ENCODE assay signal across 18 mouse cellular contexts in the genomic region with DNA sequence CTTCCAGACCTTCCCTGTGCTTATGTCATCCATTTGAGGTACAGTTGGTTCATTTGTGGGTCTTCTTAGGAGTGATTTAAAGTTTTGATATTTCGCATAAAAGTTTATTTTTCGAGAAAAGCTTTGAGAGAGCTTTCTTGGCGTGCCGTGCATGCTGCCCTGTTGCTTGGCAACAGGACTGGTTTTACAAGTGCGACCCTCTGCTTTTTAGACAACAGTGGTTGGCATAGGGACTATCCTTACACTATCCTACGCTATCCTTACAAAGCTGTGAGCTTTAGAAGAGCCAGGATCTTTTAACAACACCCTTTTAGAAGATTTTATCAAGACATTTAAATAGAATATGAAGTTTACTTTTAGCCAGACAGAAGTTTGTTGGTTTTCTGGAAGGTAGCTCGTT. TPM values are rescaled to one million over a fixed set of nuclear protein-coding genes. Genes with fewer than 3 reads are reported as not detected.
DNase-seq lines count a peak whose midpoint lies in the region; ATAC-seq and TF ChIP-seq lines count a peak whose summit lies in the region.
"Had no signal": no experiment of that assay in that cellular context is flagged by ENCODE, and none has a peak within 500 bp of the region (broad histone marks: within the 10 kb centered on the region; RNA-seq: fewer than 3 reads in every experiment).

No protein-coding gene starts in this region.

- ATAC-seq in embryonic facial prominence, embryonic 14.5 days (ENCODE audit: low read depth): peak; percentile 47; the same call in 1 of the 2 replicates
- ATAC-seq in kidney, embryonic 15.5 days (replicated peaks; ENCODE audit: low FRiP score): no peak
- no peak for ATAC-seq in kidney, embryonic 14.5 days (ENCODE audit: low FRiP score, low TSS enrichment)
- no peak for ATAC-seq in midbrain, postnatal 0 days (ENCODE audit: low FRiP score)
- ATAC-seq in midbrain, embryonic 13.5 days: no peak
- ATAC-seq: forebrain, embryonic 14.5 days had no signal

- no peak overlapping the region for H3K4me3 ChIP-seq in embryonic facial prominence, embryonic 14.5 days (ENCODE audit: low read depth, low read length)
- H3K4me3 ChIP-seq in embryonic facial prominence, embryonic 10.5 days: no peak overlapping the region
- H3K4me3 ChIP-seq in kidney, embryonic 15.5 days (replicated peaks): no peak overlapping the region
- H3K4me3 ChIP-seq in kidney, embryonic 14.5 days (ENCODE audit: low read length): no peak overlapping the region
- no peak overlapping the region for H3K4me3 ChIP-seq in midbrain, postnatal 0 days (ENCODE audit: low read depth, low read length)
- no peak overlapping the region for H3K4me3 ChIP-seq in midbrain, embryonic 13.5 days (replicated peaks)
- H3K4me3 ChIP-seq: embryonic facial prominence, embryonic 13.5 days; gastrocnemius, adult 2 months; hindbrain, embryonic 12.5 days; hindbrain, embryonic 15.5 days had no signal

- 79% methylated on average over 7 of the region's 7 CpGs for whole genome bisulfite sequencing in embryonic facial prominence, embryonic 14.5 days
- WGBS in embryonic facial prominence, embryonic 10.5 days: 88% methylated on average over 7 of the region's 7 CpGs
- 85% methylated on average over 7 of the region's 7 CpGs for WGBS in kidney, embryonic 15.5 days
- WGBS in kidney, embryonic 14.5 days: 83% methylated on average over 7 of the region's 7 CpGs
- WGBS in midbrain, postnatal 0 days: 63% methylated on average over 7 of the region's 7 CpGs
- 78% methylated on average over 7 of the region's 7 CpGs for WGBS in midbrain, embryonic 13.5 days

- no peak overlapping the region for H3K9ac ChIP-seq in embryonic facial prominence, embryonic 14.5 days (ENCODE audit: low read depth, low read length)
- no peak overlapping the region for H3K9ac ChIP-seq in kidney, embryonic 15.5 days
- H3K9ac ChIP-seq in kidney, embryonic 14.5 days (ENCODE audit: low read depth, low read length): no peak overlapping the region
- no peak overlapping the region for H3K9ac ChIP-seq in midbrain, postnatal 0 days (replicated peaks; ENCODE audit: low read length, poor library complexity, severe bottlenecking)
- H3K9ac ChIP-seq in midbrain, embryonic 13.5 days (replicated peaks): no peak overlapping the region
- H3K9ac ChIP-seq: embryonic facial prominence, embryonic 13.5 days; hindbrain, embryonic 12.5 days; hindbrain, embryonic 15.5 days had no signal

- no peaks in the 10 kb centered on the region for H3K4me1 ChIP-seq in embryonic facial prominence, embryonic 14.5 days (ENCODE audit: control insufficient read depth, insufficient read depth, low read length)
- H3K4me1 ChIP-seq in embryonic facial prominence, embryonic 10.5 days: 0 out of 2 replicates have a peak, but pooled peaks cover 6% of the 10 kb centered on the region
- peaks cover 12% of the 10 kb centered on the region for H3K4me1 ChIP-seq in kidney, embryonic 15.5 days
- 0 out of 2 replicates have a peak, but pooled peaks cover 5% of the 10 kb centered on the region for H3K4me1 ChIP-seq in kidney, embryonic 14.5 days (ENCODE audit: control insufficient read depth, insufficient read depth, low read length)
- no peaks in the 10 kb centered on the region for H3K4me1 ChIP-seq in midbrain, postnatal 0 days (ENCODE audit: insufficient read depth, low read length)
- H3K4me1 ChIP-seq in midbrain, embryonic 13.5 days (replicated peaks): no peaks in the 10 kb centered on the region
- H3K4me1 ChIP-seq: embryonic facial prominence, embryonic 13.5 days; hindbrain, embryonic 12.5 days; hindbrain, embryonic 15.5 days had no signal

- H3K9me3 ChIP-seq in embryonic facial prominence, embryonic 14.5 days (ENCODE audit: control insufficient read depth, low read length): no peaks in the 10 kb centered on the region
- H3K9me3 ChIP-seq in embryonic facial prominence, embryonic 10.5 days: no peaks in the 10 kb centered on the region
- no peaks in the 10 kb centered on the region for H3K9me3 ChIP-seq in kidney, embryonic 15.5 days (replicated peaks)
- no peaks in the 10 kb centered on the region for H3K9me3 ChIP-seq in kidney, embryonic 14.5 days (ENCODE audit: control insufficient read depth, low read length)
- no peaks in the 10 kb centered on the region for H3K9me3 ChIP-seq in midbrain, postnatal 0 days (ENCODE audit: low read length)
- no peaks in the 10 kb centered on the region for H3K9me3 ChIP-seq in midbrain, embryonic 13.5 days
- H3K9me3 ChIP-seq: embryonic facial prominence, embryonic 13.5 days; hindbrain, embryonic 12.5 days; hindbrain, embryonic 15.5 days had no signal

- TF ChIP-seq CTCF in midbrain, postnatal 0 days (IDR thresholded peaks at IDR 0.05): no peak

- H3K4me2 ChIP-seq in embryonic facial prominence, embryonic 14.5 days (ENCODE audit: low read depth, low read length): no peak overlapping the region
- H3K4me2 ChIP-seq in kidney, embryonic 15.5 days: no peak overlapping the region
- no peak overlapping the region for H3K4me2 ChIP-seq in kidney, embryonic 14.5 days (replicated peaks; ENCODE audit: low read depth, low read length)
- H3K4me2 ChIP-seq in midbrain, postnatal 0 days (ENCODE audit: low read depth, low read length, poor library complexity, severe bottlenecking): no peak overlapping the region
- H3K4me2 ChIP-seq in midbrain, embryonic 13.5 days (replicated peaks): no peak overlapping the region
- H3K4me2 ChIP-seq: embryonic facial prominence, embryonic 13.5 days; heart, embryonic 11.5 days; hindbrain, embryonic 12.5 days; hindbrain, embryonic 15.5 days had no signal

- DNase-seq in embryonic facial prominence, embryonic 14.5 days (ENCODE audit: low spot score): no peak
- no peak for DNase-seq in embryonic facial prominence, embryonic 10.5 days (ENCODE audit: low spot score)
- peak; percentile 2 for DNase-seq in midbrain, postnatal 0 days (ENCODE audit: low spot score)
- DNase-seq: adrenal gland, postnatal 14 days; cerebellum, adult 11 months; cerebellum, adult 2 months; cerebellum, adult 9-11 months; cerebellum, postnatal 25 days; gastrocnemius, adult 2 months; gastrocnemius, postnatal 14 days had no signal

- H3K27me3 ChIP-seq in embryonic facial prominence, embryonic 14.5 days (replicated peaks; ENCODE audit: control insufficient read depth, insufficient read depth, low read length): no peaks in the 10 kb centered on the region
- H3K27me3 ChIP-seq in embryonic facial prominence, embryonic 10.5 days (replicated peaks; ENCODE audit: low read depth, poor library complexity, severe bottlenecking): no peaks in the 10 kb centered on the region
- no peaks in the 10 kb centered on the region for H3K27me3 ChIP-seq in kidney, embryonic 15.5 days
- H3K27me3 ChIP-seq in kidney, embryonic 14.5 days (ENCODE audit: control insufficient read depth, insufficient read depth, low read length): no peaks in the 10 kb centered on the region
- H3K27me3 ChIP-seq in midbrain, postnatal 0 days (ENCODE audit: insufficient read depth, low read length): no peaks in the 10 kb centered on the region
- no peaks in the 10 kb centered on the region for H3K27me3 ChIP-seq in midbrain, embryonic 13.5 days
- H3K27me3 ChIP-seq: embryonic facial prominence, embryonic 13.5 days; hindbrain, embryonic 12.5 days; hindbrain, embryonic 15.5 days had no signal

- H3K36me3 ChIP-seq in embryonic facial prominence, embryonic 14.5 days (ENCODE audit: control insufficient read depth, insufficient read depth, low read length): peaks cover 15% of the 10 kb centered on the region
- peaks cover 35% of the 10 kb centered on the region for H3K36me3 ChIP-seq in embryonic facial prominence, embryonic 10.5 days (replicated peaks)
- peaks cover 19% of the 10 kb centered on the region; the same call in 1 of the 2 replicates for H3K36me3 ChIP-seq in kidney, embryonic 15.5 days
- peaks cover 4% of the 10 kb centered on the region; the same call in 1 of the 2 replicates for H3K36me3 ChIP-seq in kidney, embryonic 14.5 days (ENCODE audit: control insufficient read depth, insufficient read depth, low read length)
- no peaks in the 10 kb centered on the region for H3K36me3 ChIP-seq in midbrain, postnatal 0 days (ENCODE audit: insufficient read depth, low read length)
- peaks cover 3% of the 10 kb centered on the region for H3K36me3 ChIP-seq in midbrain, embryonic 13.5 days

- H3K27ac ChIP-seq in embryonic facial prominence, embryonic 14.5 days (replicated peaks; ENCODE audit: low read depth, low read length): no peak overlapping the region
- no peak overlapping the region for H3K27ac ChIP-seq in embryonic facial prominence, embryonic 10.5 days (replicated peaks)
- H3K27ac ChIP-seq in kidney, embryonic 15.5 days: 0 out of 2 replicates have a peak overlapping the region, but pooled peaks have one; percentile 22
- no peak overlapping the region for H3K27ac ChIP-seq in kidney, embryonic 14.5 days (ENCODE audit: low read depth, low read length)
- no peak overlapping the region for H3K27ac ChIP-seq in midbrain, postnatal 0 days (ENCODE audit: low read depth, low read length)
- no peak overlapping the region for H3K27ac ChIP-seq in midbrain, embryonic 13.5 days
- H3K27ac ChIP-seq: embryonic facial prominence, embryonic 13.5 days; gastrocnemius, adult 2 months; hindbrain, embryonic 12.5 days; hindbrain, embryonic 15.5 days had no signal

RNA-seq across cellular contexts. Expression of a gene that starts 22.0 kb away (rescaled TPM):
- 7.9 and 9.2 TPM in 2 replicates for polyA plus RNA-seq in embryonic facial prominence, embryonic 14.5 days (2014; fragmentation: Nextera tagmentation; extraction: Ambion mirVana)
- 6.6 and 7.1 TPM in 2 replicates for polyA plus RNA-seq in embryonic facial prominence, embryonic 10.5 days (2016; fragmentation: Nextera tagmentation; extraction: Ambion mirVana)
- 4.0 and 4.8 TPM in 2 replicates for polyA plus RNA-seq in kidney, embryonic 15.5 days (2015; fragmentation: Nextera tagmentation; extraction: Ambion mirVana)
- polyA plus RNA-seq in kidney, embryonic 14.5 days (2014; fragmentation: Nextera tagmentation; extraction: Ambion mirVana): 8.0 and 9.3 TPM in 2 replicates
- total RNA-seq in midbrain, postnatal 0 days (2014; rRNA removed): 34.2 and 38.0 TPM in 2 replicates
- polyA plus RNA-seq in midbrain, postnatal 0 days (2015; fragmentation: Nextera tagmentation; extraction: Ambion mirVana): 3.1 and 3.7 TPM in 2 replicates
- polyA plus RNA-seq in midbrain, embryonic 13.5 days (2015; fragmentation: Nextera tagmentation; extraction: Ambion mirVana): 6.1 TPM in 2 replicates
